Comparison of ENCODE assay signal across 8 mouse cellular contexts in genomic region chr5:111054848-111055428, GRCm38 (mm10).
DNase-seq lines count a peak whose midpoint lies in the region; ATAC-seq lines count a peak whose summit lies in the region.

No protein-coding gene starts in this region.

- peak overlapping the region; percentile 37; the same call in 1 of the 2 replicates for H3K27ac ChIP-seq in kidney, embryonic 15.5 days
- H3K27ac ChIP-seq in embryonic facial prominence, embryonic 15.5 days (replicated peaks): peak overlapping the region; percentile 25; the same call in 1 of the 2 replicates
- no peak overlapping the region for H3K27ac ChIP-seq in intestine, embryonic 14.5 days (ENCODE audit: low read depth)
- H3K27ac ChIP-seq in neural tube, embryonic 13.5 days (replicated peaks): peak overlapping the region; percentile 85

- H3K9ac ChIP-seq in kidney, embryonic 15.5 days: no peak overlapping the region
- no peak overlapping the region for H3K9ac ChIP-seq in embryonic facial prominence, embryonic 15.5 days
- H3K9ac ChIP-seq in intestine, embryonic 14.5 days (ENCODE audit: low read length): no peak overlapping the region
- H3K9ac ChIP-seq in neural tube, embryonic 13.5 days: peak overlapping the region; percentile 45

- H3K36me3 ChIP-seq in kidney, embryonic 15.5 days: no peaks in the 10 kb centered on the region
- H3K36me3 ChIP-seq in embryonic facial prominence, embryonic 15.5 days: no peaks in the 10 kb centered on the region
- no peaks in the 10 kb centered on the region for H3K36me3 ChIP-seq in intestine, embryonic 14.5 days (ENCODE audit: control insufficient read depth, insufficient read depth, low read length)
- H3K36me3 ChIP-seq in neural tube, embryonic 13.5 days: no peaks in the 10 kb centered on the region

- WGBS in kidney, embryonic 15.5 days: 58% methylated on average over 17 of the region's 17 CpGs
- WGBS in embryonic facial prominence, embryonic 15.5 days: 53% methylated on average over 17 of the region's 17 CpGs
- WGBS in intestine, embryonic 14.5 days: 49% methylated on average over 17 of the region's 17 CpGs
- WGBS in neural tube, embryonic 13.5 days: 28% methylated on average over 17 of the region's 17 CpGs

- H3K9me3 ChIP-seq in kidney, embryonic 15.5 days (replicated peaks): no peaks in the 10 kb centered on the region
- no peaks in the 10 kb centered on the region for H3K9me3 ChIP-seq in embryonic facial prominence, embryonic 15.5 days (replicated peaks)
- H3K9me3 ChIP-seq in intestine, embryonic 14.5 days (ENCODE audit: control insufficient read depth, low read length): no peaks in the 10 kb centered on the region
- H3K9me3 ChIP-seq in neural tube, embryonic 13.5 days: no peaks in the 10 kb centered on the region

- ATAC-seq in kidney, embryonic 15.5 days (replicated peaks; ENCODE audit: low FRiP score): no peak
- ATAC-seq in embryonic facial prominence, embryonic 15.5 days (ENCODE audit: insufficient number of reproducible peaks, low FRiP score, low TSS enrichment, low read depth): no peak
- ATAC-seq in intestine, embryonic 14.5 days (replicated peaks; ENCODE audit: low FRiP score, low TSS enrichment, low read depth): no peak
- ATAC-seq in neural tube, embryonic 13.5 days (ENCODE audit: low read depth): no peak
- ATAC-seq in erythroblast, adult 5-6 weeks (replicated peaks; ENCODE audit: low FRiP score, poor library complexity, severe bottlenecking): no peak

- H3K4me3 ChIP-seq in kidney, embryonic 15.5 days (replicated peaks): no peak overlapping the region
- H3K4me3 ChIP-seq in embryonic facial prominence, embryonic 15.5 days (replicated peaks): no peak overlapping the region
- H3K4me3 ChIP-seq in intestine, embryonic 14.5 days (ENCODE audit: low read depth, low read length): no peak overlapping the region
- H3K4me3 ChIP-seq in neural tube, embryonic 13.5 days: peak overlapping the region; percentile 8; the same call in 1 of the 2 replicates

- H3K4me1 ChIP-seq in kidney, embryonic 15.5 days: peaks cover 57% of the 10 kb centered on the region
- peaks cover 73% of the 10 kb centered on the region for H3K4me1 ChIP-seq in embryonic facial prominence, embryonic 15.5 days
- peaks cover 12% of the 10 kb centered on the region for H3K4me1 ChIP-seq in intestine, embryonic 14.5 days (replicated peaks; ENCODE audit: control insufficient read depth, insufficient read depth, low read length)
- H3K4me1 ChIP-seq in neural tube, embryonic 13.5 days (replicated peaks): peaks cover 76% of the 10 kb centered on the region

- no peak for DNase-seq in kidney, adult 11 months
- no peak for DNase-seq in intestine, embryonic 14.5 days (ENCODE audit: low spot score)
- DNase-seq in cerebellum, postnatal 10 days: no peak
- no peak for DNase-seq in cerebellum, adult 9-10 months

- H3K27me3 ChIP-seq in kidney, embryonic 15.5 days: no peaks in the 10 kb centered on the region
- H3K27me3 ChIP-seq in embryonic facial prominence, embryonic 15.5 days: no peaks in the 10 kb centered on the region
- no peaks in the 10 kb centered on the region for H3K27me3 ChIP-seq in intestine, embryonic 14.5 days (replicated peaks; ENCODE audit: control insufficient read depth, insufficient read depth, low read length)
- H3K27me3 ChIP-seq in neural tube, embryonic 13.5 days: no peaks in the 10 kb centered on the region

- H3K4me2 ChIP-seq in kidney, embryonic 15.5 days: peak overlapping the region; percentile 26; the same call in 1 of the 2 replicates
- H3K4me2 ChIP-seq in embryonic facial prominence, embryonic 15.5 days (replicated peaks): peak overlapping the region; percentile 25; the same call in 1 of the 2 replicates
- peak overlapping the region; percentile 7; the same call in 1 of the 2 replicates for H3K4me2 ChIP-seq in intestine, embryonic 14.5 days (ENCODE audit: low read length)
- H3K4me2 ChIP-seq in neural tube, embryonic 13.5 days: peak overlapping the region; percentile 43
